Comparison of ENCODE assay signal across 9 mouse cellular contexts in genomic region chr2:167605178-167605794, GRCm38 (mm10). TPM values are rescaled to one million over a fixed set of nuclear protein-coding genes. Genes with fewer than 3 reads are reported as not detected.
DNase-seq lines count a peak whose midpoint lies in the region; ATAC-seq and TF ChIP-seq lines count a peak whose summit lies in the region.
"Had no signal": no experiment of that assay in that cellular context is flagged by ENCODE, and none has a peak within 500 bp of the region (broad histone marks: within the 10 kb centered on the region; RNA-seq: fewer than 3 reads in every experiment).

No protein-coding gene starts in this region.

- peaks cover 9% of the 10 kb centered on the region for H3K4me1 ChIP-seq in G1E (ENCODE audit: insufficient read depth, low read depth, low read length)
- no peaks in the 10 kb centered on the region for H3K4me1 ChIP-seq in hindbrain, embryonic 11.5 days (replicated peaks; ENCODE audit: control insufficient read depth, insufficient read depth, low read length)
- peaks cover 12% of the 10 kb centered on the region for H3K4me1 ChIP-seq in lung, embryonic 16.5 days (replicated peaks; ENCODE audit: control insufficient read depth, insufficient read depth, low read length)

- no peak overlapping the region for H3K9ac ChIP-seq in hindbrain, embryonic 11.5 days (ENCODE audit: low read depth, low read length)
- no peak overlapping the region for H3K9ac ChIP-seq in lung, embryonic 16.5 days (ENCODE audit: low read length)

- 38% methylated on average over 11 of the region's 11 CpGs for WGBS in hindbrain, embryonic 11.5 days
- 23% methylated on average over 11 of the region's 11 CpGs for whole genome bisulfite sequencing in lung, embryonic 16.5 days

- TF ChIP-seq CTCF in G1E (IDR thresholded peaks at IDR 0.05; ENCODE audit: low read depth, low read length), result peak; percentile 54

- peak; percentile 43; the same call in 1 of the 2 replicates for ATAC-seq in G1E (ENCODE audit: extremely low read depth, insufficient number of reproducible peaks, low FRiP score, poor library complexity, severe bottlenecking)
- ATAC-seq in hindbrain, embryonic 11.5 days (ENCODE audit: low FRiP score), result peak; percentile 76
- ATAC-seq in lung, embryonic 16.5 days (ENCODE audit: low read depth), result peak; percentile 63

- no peak overlapping the region for H3K27ac ChIP-seq in hindbrain, embryonic 11.5 days (ENCODE audit: low read depth, low read length)
- no peak overlapping the region for H3K27ac ChIP-seq in lung, embryonic 16.5 days (ENCODE audit: low read length)

- no peak overlapping the region for H3K4me3 ChIP-seq in G1E (ENCODE audit: low read depth, low read length)
- H3K4me3 ChIP-seq in hindbrain, embryonic 11.5 days (ENCODE audit: low read depth, low read length), result no peak overlapping the region
- no peak overlapping the region for H3K4me3 ChIP-seq in lung, embryonic 16.5 days (ENCODE audit: low read length)
- H3K4me3 ChIP-seq: megakaryocyte, embryonic 14.5 days had no signal

- peak; percentile 60 for DNase-seq in G1E (ENCODE audit: low spot score)
- DNase-seq in cerebellum, adult 8-10 months, result peak; percentile 73
- peak; percentile 55 to 93 for DNase-seq in frontal cortex, adult 2 months (ENCODE audit: extremely low spot score in 1 of 2, low spot score in 1 of 2)
- DNase-seq in hindbrain, embryonic 11.5 days (ENCODE audit: low spot score), result peak; percentile 92
- peak; percentile 80 for DNase-seq in layer of hippocampus, adult 9-11 months
- peak; percentile 85 for DNase-seq in ovary, postnatal 36 days (ENCODE audit: low spot score)
- peak; percentile 90 for DNase-seq in thymus, postnatal 14 days

- no peak overlapping the region for H3K4me2 ChIP-seq in hindbrain, embryonic 11.5 days (replicated peaks; ENCODE audit: low read depth, low read length)
- H3K4me2 ChIP-seq in lung, embryonic 16.5 days (ENCODE audit: low read depth, low read length), result no peak overlapping the region

- peaks cover 40% of the 10 kb centered on the region for H3K27me3 ChIP-seq in G1E (ENCODE audit: insufficient read depth, low read length)
- H3K27me3 ChIP-seq in hindbrain, embryonic 11.5 days (ENCODE audit: control insufficient read depth, insufficient read depth, low read length), result no peaks in the 10 kb centered on the region
- no peaks in the 10 kb centered on the region for H3K27me3 ChIP-seq in lung, embryonic 16.5 days (ENCODE audit: control insufficient read depth, insufficient read depth, low read depth, low read length)

- H3K9me3 ChIP-seq in G1E (replicated peaks), result no peaks in the 10 kb centered on the region
- H3K9me3 ChIP-seq in hindbrain, embryonic 11.5 days (ENCODE audit: control insufficient read depth, low read length), result no peaks in the 10 kb centered on the region
- H3K9me3 ChIP-seq in lung, embryonic 16.5 days (ENCODE audit: control insufficient read depth, low read length), result no peaks in the 10 kb centered on the region
- H3K9me3 ChIP-seq: megakaryocyte, embryonic 14.5 days had no signal

- peaks cover 39% of the 10 kb centered on the region for H3K36me3 ChIP-seq in G1E (replicated peaks)
- H3K36me3 ChIP-seq in hindbrain, embryonic 11.5 days (ENCODE audit: control insufficient read depth, insufficient read depth, low read length), result no peaks in the 10 kb centered on the region
- peaks cover 12% of the 10 kb centered on the region for H3K36me3 ChIP-seq in lung, embryonic 16.5 days (ENCODE audit: control insufficient read depth, insufficient read depth, low read length)

RNA-seq across cellular contexts. Expression of gene Ube2v1, which starts 26.6 kb away (rescaled TPM):
- total RNA-seq in G1E (2014; fragmentation: Nextera tagmentation) (149 and 162 TPM in 2 replicates), G1E (2017) (81.3 and 83.9 TPM in 2 replicates)
- 197 and 203 TPM in 2 replicates for polyA plus RNA-seq in G1E (2012)
- polyA plus RNA-seq in frontal cortex, adult 2 months (2012; rRNA removed), result 250 and 280 TPM in 2 replicates
- polyA plus RNA-seq in hindbrain, embryonic 11.5 days (2014; fragmentation: Nextera tagmentation; extraction: Ambion mirVana), result 237 and 257 TPM in 2 replicates
- 263 and 285 TPM in 2 replicates for polyA plus RNA-seq in lung, embryonic 16.5 days (2015; fragmentation: Nextera tagmentation; extraction: Ambion mirVana)

RNA-seq across cellular contexts. Expression of gene Gm20431, which starts 56.0 kb away (rescaled TPM):
- 6.2 and 8.1 TPM in 2 replicates for total RNA-seq in G1E (2014; fragmentation: Nextera tagmentation)
- total RNA-seq in G1E (2017), result 0.11 TPM in 1 of 2 replicates, not detected in the other
- polyA plus RNA-seq in G1E (2012), result not detected in 2 replicates
- 0.88 TPM in 1 of 2 replicates, not detected in the other for polyA plus RNA-seq in frontal cortex, adult 2 months (2012; rRNA removed)
- 4.0 and 8.4 TPM in 2 replicates for polyA plus RNA-seq in hindbrain, embryonic 11.5 days (2014; fragmentation: Nextera tagmentation; extraction: Ambion mirVana)
- polyA plus RNA-seq in lung, embryonic 16.5 days (2015; fragmentation: Nextera tagmentation; extraction: Ambion mirVana), result 5.6 and 8.4 TPM in 2 replicates
